Mouse (Mus musculus): Measurements from ENCODE around the gene Gm7073. TPM values are rescaled to one million over a fixed set of nuclear protein-coding genes. Genes with fewer than 3 reads are reported as not detected.

Gene Gm7073
- total and polyA plus RNA-seq, 2 experiments from 2014 or later = not detected

GRCm38 (mm10) chrX:60403764-60404667 is 135.0 kb downstream of the Gm7073 start:
- no peaks in the 10 kb centered on the region for H3K36me3 ChIP-seq (replicated peaks; ENCODE audit: control insufficient read depth, insufficient read depth, low read length)
- no peaks in the 10 kb centered on the region for H3K27me3 ChIP-seq (ENCODE audit: control insufficient read depth, insufficient read depth, low read length)
- H3K4me3 ChIP-seq (ENCODE audit: low read depth, low read length) = peak overlapping the region; percentile 68
- peak overlapping the region; percentile 64 for H3K4me2 ChIP-seq (ENCODE audit: low read depth, low read length)
- WGBS = 20% methylated on average over 56 of the region's 126 CpGs
- H3K4me1 ChIP-seq (ENCODE audit: control insufficient read depth, insufficient read depth) = no peaks in the 10 kb centered on the region
- TF ChIP-seq CTCF (IDR thresholded peaks at IDR 0.05; ENCODE audit: low read depth) = no peak
- H3K9ac ChIP-seq (replicated peaks; ENCODE audit: low read depth, low read length) = peak overlapping the region; percentile 85
- H3K27ac ChIP-seq (ENCODE audit: low read depth) = peak overlapping the region; percentile 98
- DNase-seq (ENCODE audit: low spot score) (peak; percentile 29), ATAC-seq (ENCODE audit: insufficient read depth, low read depth) (peak; percentile 86)
- no peaks in the 10 kb centered on the region for H3K9me3 ChIP-seq (replicated peaks; ENCODE audit: control insufficient read depth, low read length)

- no peaks in the 10 kb centered on the region for H3K4me1 ChIP-seq (ENCODE audit: control insufficient read depth, insufficient read depth)
- H3K9me3 ChIP-seq (replicated peaks; ENCODE audit: control insufficient read depth, low read length) = no peaks in the 10 kb centered on the region
- peak; percentile 16; the same call in 1 of the 2 replicates for ATAC-seq (ENCODE audit: insufficient read depth, low read depth)
- H3K36me3 ChIP-seq (replicated peaks; ENCODE audit: control insufficient read depth, insufficient read depth, low read length) = no peaks in the 10 kb centered on the region
- TF ChIP-seq CTCF (IDR thresholded peaks at IDR 0.05; ENCODE audit: low read depth) (no peak), EP300 (IDR thresholded peaks at IDR 0.05; ENCODE audit: low read depth) (no peak)
- H3K27me3 ChIP-seq (ENCODE audit: control insufficient read depth, insufficient read depth, low read length) = no peaks in the 10 kb centered on the region
- H3K27ac ChIP-seq (ENCODE audit: low read depth) = peak overlapping the region; percentile 38; the same call in 1 of the 2 replicates
- no peak for DNase-seq (ENCODE audit: low spot score)
- H3K4me3 ChIP-seq (ENCODE audit: low read depth, low read length) = peak overlapping the region; percentile 68
- WGBS = 15% methylated on average over 45 of the region's 46 CpGs
- peak overlapping the region; percentile 77 for H3K9ac ChIP-seq (replicated peaks; ENCODE audit: low read depth, low read length)
- H3K4me2 ChIP-seq (ENCODE audit: low read depth, low read length) = peak overlapping the region; percentile 64
Measured at GRCm38 (mm10) chrX:60403062-60403763, 135.8 kb downstream of the Gm7073 start.

- Histone ChIP-seq H3K9me3 (replicated peaks; ENCODE audit: control insufficient read depth, low read length) (no peaks in the 10 kb centered on the region), H3K4me2 (ENCODE audit: low read depth, low read length) (no peak overlapping the region), H3K4me3 (ENCODE audit: low read depth, low read length) (no peak overlapping the region), H3K4me1 (ENCODE audit: control insufficient read depth, insufficient read depth) (no peaks in the 10 kb centered on the region), H3K27ac (ENCODE audit: low read depth) (no peak overlapping the region), H3K9ac (replicated peaks; ENCODE audit: low read depth, low read length) (no peak overlapping the region), H3K36me3 (replicated peaks; ENCODE audit: control insufficient read depth, insufficient read depth, low read length) (no peaks in the 10 kb centered on the region), H3K27me3 (ENCODE audit: control insufficient read depth, insufficient read depth, low read length) (no peaks in the 10 kb centered on the region)
- 62% methylated on average over 4 of the region's 4 CpGs for WGBS
- TF ChIP-seq CTCF (IDR thresholded peaks at IDR 0.05; ENCODE audit: low read depth) = no peak
- TF ChIP-seq EP300 (IDR thresholded peaks at IDR 0.05; ENCODE audit: low read depth) = no peak
- DNase-seq (ENCODE audit: low spot score) = no peak
- no peak for ATAC-seq (ENCODE audit: insufficient read depth, low read depth)
Measured at GRCm38 (mm10) chrX:60394292-60394691, 144.8 kb downstream of the Gm7073 start.

GRCm38 (mm10) chrX:60386852-60387251 is 152.2 kb downstream of the Gm7073 start:
- WGBS = 70% methylated on average over 1 of the region's 1 CpGs
- ATAC-seq (ENCODE audit: insufficient read depth, low read depth) (no peak), DNase-seq (ENCODE audit: low spot score) (no peak)
- Histone ChIP-seq H3K27ac (ENCODE audit: low read depth) (no peak overlapping the region), H3K9me3 (replicated peaks; ENCODE audit: control insufficient read depth, low read length) (no peaks in the 10 kb centered on the region), H3K36me3 (replicated peaks; ENCODE audit: control insufficient read depth, insufficient read depth, low read length) (no peaks in the 10 kb centered on the region), H3K4me1 (ENCODE audit: control insufficient read depth, insufficient read depth) (no peaks in the 10 kb centered on the region), H3K27me3 (ENCODE audit: control insufficient read depth, insufficient read depth, low read length) (no peaks in the 10 kb centered on the region), H3K4me3 (ENCODE audit: low read depth, low read length) (no peak overlapping the region), H3K9ac (replicated peaks; ENCODE audit: low read depth, low read length) (no peak overlapping the region), H3K4me2 (ENCODE audit: low read depth, low read length) (no peak overlapping the region)
- no peak for TF ChIP-seq EP300 (IDR thresholded peaks at IDR 0.05; ENCODE audit: low read depth)
- no peak for TF ChIP-seq CTCF (IDR thresholded peaks at IDR 0.05; ENCODE audit: low read depth)

MicroRNAs encoded within 50 kb of the gene (microRNA counts, 519-probe panel; counts per million panel counts)
- not detected for microRNA mmu-miR-505

Small RNA genes within 50 kb of the gene (microRNA-seq; reads per million reads assigned to microRNA genes)
- 104 reads per million, percentile 57 among the genes with 10 or more reads in this experiment for gene Mir505

Other genes starting within 250 kb of the Gm7073 start
- gene Atp11c, start 53.4 kb upstream of the Gm7073 start, total RNA-seq (2014; rRNA removed; ENCODE audit: low replicate concordance) = 5.5 and 8.8 TPM in 2 replicates
- 1.8 and 2.0 TPM in 2 replicates for gene Atp11c, start 53.4 kb upstream of the Gm7073 start, polyA plus RNA-seq (2015; fragmentation: Nextera tagmentation; extraction: Ambion mirVana)